Mouse (Mus musculus): Measurements from ENCODE around the gene Col11a1.

DNA sequence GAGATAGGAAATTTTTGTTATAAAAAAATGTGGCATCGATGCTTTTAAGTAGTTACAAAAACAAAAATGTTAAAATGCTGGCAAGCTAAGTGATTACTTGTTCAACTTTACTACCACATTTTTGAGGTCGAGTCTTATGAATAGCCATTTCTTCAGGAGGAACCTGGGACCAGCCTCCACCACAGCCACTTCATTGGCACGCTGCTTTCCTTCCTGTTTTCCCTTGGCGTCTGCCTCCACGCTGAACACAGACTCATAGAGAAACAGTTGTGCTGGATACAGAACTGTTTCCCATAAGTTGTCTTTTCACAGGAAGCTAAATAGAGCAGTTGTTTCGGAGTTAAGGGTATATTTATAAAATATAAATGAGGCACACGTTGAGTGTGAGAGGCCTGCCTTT lies 69.0 kb downstream of the Col11a1 start:
- TF ChIP-seq CTCF (IDR thresholded peaks at IDR 0.05; ENCODE audit: low read depth) (no peak), EP300 (optimal IDR thresholded peaks at IDR 0.05) (no peak)
